Mouse (Mus musculus): Measurements from ENCODE around the gene Olfr986.

DNA sequence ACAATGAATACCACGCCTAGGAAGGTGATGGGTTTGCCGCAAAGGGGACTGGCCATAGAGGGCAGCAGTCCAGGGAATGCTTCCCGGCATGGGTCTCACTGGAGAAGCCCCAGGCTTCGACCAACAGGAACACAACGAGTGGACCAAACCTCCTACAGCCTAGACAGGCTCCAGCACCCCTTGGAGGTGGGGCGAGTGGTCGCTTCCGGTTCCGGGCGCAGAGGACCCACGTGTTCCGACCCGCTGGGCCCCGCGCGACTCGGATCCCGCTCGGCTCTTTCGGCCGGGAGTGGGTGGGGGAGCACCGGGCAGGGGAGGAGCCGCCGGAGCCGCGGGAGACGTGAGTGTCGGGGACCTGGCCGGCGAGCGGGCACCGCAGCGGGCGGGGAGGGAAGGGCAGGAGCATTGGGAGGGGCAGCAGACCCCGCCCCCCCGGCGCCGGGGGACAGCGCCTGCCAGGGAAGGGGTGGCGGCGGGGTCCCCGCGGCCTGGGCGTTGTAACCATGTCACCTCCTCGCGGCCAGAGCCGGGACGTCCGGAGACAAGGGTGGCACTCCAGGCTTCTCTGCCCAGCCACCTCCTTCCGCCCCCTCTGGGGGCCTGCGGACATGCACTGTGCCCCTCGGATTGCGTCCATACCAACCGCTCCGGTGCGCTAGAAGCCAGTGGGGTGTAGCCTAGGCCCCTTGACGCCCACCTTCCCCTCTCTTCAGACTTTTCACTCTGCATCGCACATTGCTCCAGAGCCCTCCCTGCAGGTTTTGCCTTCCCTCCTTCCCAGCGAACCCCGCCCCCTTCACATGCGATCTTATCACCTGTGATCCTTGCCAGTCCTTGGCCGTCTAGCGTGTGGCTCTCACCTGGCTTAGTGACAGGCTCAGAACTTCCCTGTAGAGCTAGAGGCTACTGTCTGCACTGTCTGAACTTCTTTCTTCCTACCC lies 11.6 kb downstream of the Olfr986 start, which contains the start of gene Zfp202:
- TF ChIP-seq CTCF (IDR thresholded peaks at IDR 0.05; ENCODE audit: extremely low read depth, insufficient read depth, low read length) (no peak), POLR2A (IDR thresholded peaks at IDR 0.05; ENCODE audit: extremely low read depth, insufficient read depth, low read length) (peak; percentile 81)
